Mouse (Mus musculus) stomach, embryonic 16.5 days (tissue): Measurements from ENCODE around the gene Lrrc4c. TPM values are rescaled to one million over a fixed set of nuclear protein-coding genes. Genes with fewer than 3 reads are reported as not detected.

Source experiments
- ATAC-seq: fragments of 200-750 bp; cut with Nextera tagmentation; 2 replicates; pipeline ENCODE4 v1.8.0; 2017; ENCODE audit warnings: moderate number of reproducible peaks, moderate TSS enrichment; ENCODE audit not compliant: insufficient read depth, low FRiP score
- H3K27ac ChIP-seq: fragments of 300-500 bp; sonication (generic); 2 replicates; pipeline ENCODE4 v1.5.1; 2014; ENCODE audit warnings: low read length
- H3K27me3 ChIP-seq: fragments of 300-500 bp; sonication (generic); 2 replicates; pipeline ENCODE4 v1.6.1; 2014; ENCODE audit warnings: low read length, control low read depth, mixed read lengths; ENCODE audit not compliant: control insufficient read depth, insufficient read depth
- H3K36me3 ChIP-seq: fragments of 300-500 bp; sonication (generic); 2 replicates; pipeline ENCODE4 v1.6.1; 2014; ENCODE audit warnings: low read length; ENCODE audit not compliant: control insufficient read depth, insufficient read depth
- H3K4me1 ChIP-seq: fragments of 300-500 bp; sonication (generic); 2 replicates; pipeline ENCODE4 v1.6.1; 2014; ENCODE audit warnings: low read length, control low read depth, mixed read lengths; ENCODE audit not compliant: control insufficient read depth, insufficient read depth
- H3K4me2 ChIP-seq: fragments of 300-500 bp; sonication (generic); 2 replicates; pipeline ENCODE4 v1.6.1; 2014; ENCODE audit warnings: low read depth, low read length, mixed read lengths
- H3K4me3 ChIP-seq: fragments of 300-500 bp; sonication (generic); replicated peaks from 2 replicates; pipeline ENCODE4 v1.5.1; 2014; ENCODE audit warnings: mild to moderate bottlenecking, low read length
- H3K9ac ChIP-seq: fragments of 300-500 bp; sonication (generic); 2 replicates; pipeline ENCODE4 v1.6.1; 2014; ENCODE audit warnings: low read length
- H3K9me3 ChIP-seq: fragments of 300-500 bp; sonication (generic); replicated peaks from 2 replicates; pipeline ENCODE4 v1.6.1; 2016; ENCODE audit warnings: low read length, control low read depth; ENCODE audit not compliant: control insufficient read depth
- WGBS: fragments of 180-500 bp; shearing (Covaris S2); extraction: QIAGEN DNeasy Blood & Tissue Kit; methylation state at CpG from one replicate; pipeline ENCODE4 v1.1.7; 2014; 5-methylcytosine and 5-hydroxymethylcytosine counted together
- polyA plus RNA-seq: library from polyadenylated mRNA; unstranded; fragments of >200 nt; fragmentation: Nextera tagmentation; extraction: Ambion mirVana; gene quantifications from 2 replicates; pipeline ENCODE4 v1.2.1, GENCODE M21; 2015

Lrrc4c gene
- polyA plus RNA-seq, 1 experiment from 2014 or later: 3.9 TPM

- WGBS: 82% methylated on average over 5 of the region's 5 CpGs
- Histone ChIP-seq H3K4me3 (no peak overlapping the region), H3K4me2 (no peak overlapping the region), H3K36me3 (no peaks in the 10 kb centered on the region), H3K4me1 (no peaks in the 10 kb centered on the region), H3K27me3 (no peaks in the 10 kb centered on the region), H3K27ac (no peak overlapping the region), H3K9ac (no peak overlapping the region), H3K9me3 (no peaks in the 10 kb centered on the region)
- no peak for ATAC-seq
These were observed 719.2 kb downstream of the Lrrc4c start for GRCm38 (mm10) chr2:97037024-97037814.

DNA sequence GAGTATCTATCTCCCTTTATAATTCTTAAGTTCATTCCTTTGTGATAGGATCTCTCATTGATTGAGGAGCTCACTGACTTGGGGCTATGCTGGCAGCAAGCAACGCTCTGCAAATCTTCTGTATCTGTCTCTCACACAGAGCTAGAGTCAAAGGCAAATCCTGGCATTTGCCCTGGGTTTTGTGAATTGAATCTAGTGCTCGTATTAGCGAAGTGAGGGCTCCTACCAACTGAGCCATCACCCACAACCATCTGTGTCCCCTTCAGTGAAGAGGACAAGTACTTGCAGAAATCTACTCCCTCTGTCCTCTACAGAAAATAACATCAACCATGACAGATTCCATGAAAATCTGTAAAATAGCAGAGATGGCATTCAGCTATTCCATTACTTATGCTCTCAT lies 726.0 kb downstream of the Lrrc4c start:
- 72% methylated on average over 3 of the region's 3 CpGs for WGBS

DNA sequence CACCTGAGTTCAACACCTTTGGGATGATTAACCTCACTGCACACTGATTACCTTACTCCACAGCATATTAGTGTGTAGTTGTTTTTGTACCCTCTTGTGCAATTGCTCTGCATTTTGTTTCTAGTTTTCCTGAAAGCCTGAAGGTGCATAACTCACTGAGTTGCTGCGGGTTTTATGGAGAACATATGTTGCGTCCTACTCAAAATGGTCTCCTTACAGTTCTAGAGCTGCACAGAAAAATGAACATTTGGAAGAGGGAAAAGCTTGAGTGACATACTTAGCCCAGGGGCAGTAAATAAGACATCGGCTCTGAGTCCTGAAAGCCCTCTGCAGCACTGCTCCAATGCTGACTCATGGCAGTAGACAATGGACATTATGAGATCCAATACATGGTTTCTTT lies 727.7 kb downstream of the Lrrc4c start:
- Histone ChIP-seq H3K9ac (no peak overlapping the region), H3K27ac (no peak overlapping the region), H3K9me3 (no peaks in the 10 kb centered on the region), H3K27me3 (no peaks in the 10 kb centered on the region), H3K4me2 (no peak overlapping the region), H3K4me3 (no peak overlapping the region), H3K4me1 (no peaks in the 10 kb centered on the region), H3K36me3 (no peaks in the 10 kb centered on the region)
- WGBS: 87% methylated on average over 3 of the region's 3 CpGs
- ATAC-seq: no peak

More for the DNA sequence above, 726.0 kb downstream of the Lrrc4c start:
- Histone ChIP-seq H3K9ac (no peak overlapping the region), H3K4me2 (no peak overlapping the region), H3K4me3 (no peak overlapping the region), H3K9me3 (no peaks in the 10 kb centered on the region), H3K36me3 (no peaks in the 10 kb centered on the region), H3K27ac (no peak overlapping the region), H3K4me1 (no peaks in the 10 kb centered on the region), H3K27me3 (no peaks in the 10 kb centered on the region)
- ATAC-seq: no peak

GRCm38 (mm10) chr2:97080156-97080555 lies 762.2 kb downstream of the Lrrc4c start:
- 26% methylated on average over 1 of the region's 1 CpGs for WGBS
- H3K27ac ChIP-seq: no peak overlapping the region
- H3K9me3 ChIP-seq: no peaks in the 10 kb centered on the region
- H3K4me2 ChIP-seq: no peak overlapping the region
- ATAC-seq: no peak
- no peaks in the 10 kb centered on the region for H3K36me3 ChIP-seq
- no peaks in the 10 kb centered on the region for H3K4me1 ChIP-seq
- no peaks in the 10 kb centered on the region for H3K27me3 ChIP-seq
- no peak overlapping the region for H3K4me3 ChIP-seq
- H3K9ac ChIP-seq: no peak overlapping the region

DNA sequence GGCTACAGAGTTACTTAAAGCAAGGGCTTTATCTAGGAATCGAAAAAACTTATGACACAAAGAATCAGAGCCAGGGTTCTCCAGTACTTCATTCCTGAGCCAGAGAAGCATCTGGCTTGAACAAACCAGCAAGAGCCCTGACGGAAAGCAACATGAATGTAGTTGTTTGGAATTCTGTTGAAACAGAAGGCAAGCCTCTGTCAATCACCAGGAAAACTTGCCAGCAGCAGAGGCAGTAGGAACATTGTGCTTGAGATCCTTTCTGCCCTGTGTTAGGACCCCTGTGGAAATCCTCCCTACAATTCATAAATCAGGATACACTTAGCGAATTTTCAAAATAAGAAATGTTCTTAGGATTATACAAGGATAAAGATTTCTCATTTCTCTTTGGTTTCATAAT lies 780.0 kb downstream of the Lrrc4c start:
- Histone ChIP-seq H3K27ac (no peak overlapping the region), H3K27me3 (no peaks in the 10 kb centered on the region), H3K9ac (no peak overlapping the region), H3K36me3 (no peaks in the 10 kb centered on the region), H3K4me1 (no peaks in the 10 kb centered on the region), H3K4me3 (no peak overlapping the region), H3K4me2 (no peak overlapping the region), H3K9me3 (no peaks in the 10 kb centered on the region)
- 45% methylated on average over 3 of the region's 3 CpGs for WGBS
- no peak for ATAC-seq

DNA sequence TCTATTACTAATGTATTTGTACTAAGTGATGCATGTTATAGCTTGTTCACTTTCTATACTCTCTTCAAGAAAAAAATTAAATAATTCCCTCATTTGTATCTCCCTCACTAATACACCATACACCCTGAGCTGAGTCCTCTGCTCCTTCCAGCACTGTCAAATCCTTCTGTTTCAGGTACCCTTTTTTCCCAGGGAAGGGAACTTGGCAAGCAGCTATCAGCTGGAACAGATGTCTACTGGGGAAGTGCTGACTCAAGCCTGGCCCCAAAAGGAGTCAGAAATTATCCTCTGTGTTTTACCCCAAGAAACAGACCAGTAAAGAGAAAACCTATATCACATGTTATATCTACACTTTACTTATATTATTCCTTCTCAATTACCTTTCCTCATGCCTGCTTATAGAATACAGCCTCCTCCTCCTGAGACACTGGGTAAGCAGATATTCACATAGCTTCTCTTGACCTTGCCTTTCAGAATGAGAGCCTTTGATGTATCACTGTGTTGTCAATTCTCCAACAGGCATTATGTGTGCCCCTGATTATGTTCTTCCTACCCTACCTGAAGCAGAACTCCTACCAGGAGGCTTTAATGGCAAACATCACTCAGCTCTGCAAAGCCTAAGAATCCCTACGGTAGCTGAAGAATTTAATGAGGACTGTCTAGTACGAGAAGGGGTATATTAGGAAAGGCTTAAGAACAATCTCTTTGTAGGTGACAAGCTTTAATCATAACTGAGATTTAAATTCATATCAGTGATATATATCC lies 785.6 kb downstream of the Lrrc4c start:
- H3K4me1 ChIP-seq: no peaks in the 10 kb centered on the region
- H3K9ac ChIP-seq: no peak overlapping the region
- H3K27me3 ChIP-seq: no peaks in the 10 kb centered on the region
- ATAC-seq: no peak
- H3K9me3 ChIP-seq: no peaks in the 10 kb centered on the region
- no peak overlapping the region for H3K4me3 ChIP-seq
- H3K27ac ChIP-seq: no peak overlapping the region
- H3K36me3 ChIP-seq: no peaks in the 10 kb centered on the region
- WGBS: 87% methylated on average over 2 of the region's 2 CpGs
- no peak overlapping the region for H3K4me2 ChIP-seq

GRCm38 (mm10) chr2:97124246-97124645 lies 806.3 kb downstream of the Lrrc4c start:
- Histone ChIP-seq H3K4me2 (no peak overlapping the region), H3K9me3 (no peaks in the 10 kb centered on the region), H3K4me1 (no peaks in the 10 kb centered on the region), H3K4me3 (no peak overlapping the region), H3K9ac (no peak overlapping the region), H3K27ac (no peak overlapping the region), H3K36me3 (no peaks in the 10 kb centered on the region), H3K27me3 (no peaks in the 10 kb centered on the region)
- WGBS: 60% methylated on average over 3 of the region's 3 CpGs
- ATAC-seq: no peak

DNA sequence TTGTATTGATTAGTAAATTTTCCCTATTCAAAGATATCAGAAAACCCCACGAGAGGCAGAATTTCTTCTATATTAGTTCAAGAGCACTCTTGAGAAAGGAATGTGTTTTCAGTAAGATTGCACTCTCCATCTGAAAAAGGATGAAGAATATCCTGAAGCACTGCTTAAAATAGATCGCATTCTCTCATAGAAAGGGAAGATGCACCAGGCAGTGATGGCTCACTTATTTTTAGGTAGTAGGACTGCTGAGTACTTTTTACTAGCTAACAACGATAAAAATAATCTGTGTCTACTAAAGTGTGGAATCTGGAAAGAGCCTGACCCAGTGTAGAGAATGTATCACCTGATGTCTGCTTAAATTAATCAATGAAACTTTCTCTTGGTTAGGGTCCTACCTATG lies 820.5 kb downstream of the Lrrc4c start:
- H3K27me3 ChIP-seq: no peaks in the 10 kb centered on the region
- H3K9ac ChIP-seq: no peak overlapping the region
- H3K27ac ChIP-seq: no peak overlapping the region
- H3K9me3 ChIP-seq: no peaks in the 10 kb centered on the region
- no peaks in the 10 kb centered on the region for H3K4me1 ChIP-seq
- no peak for ATAC-seq
- H3K4me2 ChIP-seq: no peak overlapping the region
- no peak overlapping the region for H3K4me3 ChIP-seq
- WGBS: 85% methylated on average over 3 of the region's 3 CpGs
- H3K36me3 ChIP-seq: no peaks in the 10 kb centered on the region

GRCm38 (mm10) chr2:97151626-97152194 lies 833.7 kb downstream of the Lrrc4c start:
- no peaks in the 10 kb centered on the region for H3K27me3 ChIP-seq
- ATAC-seq: no peak
- no peak overlapping the region for H3K27ac ChIP-seq
- H3K4me2 ChIP-seq: no peak overlapping the region
- H3K4me1 ChIP-seq: no peaks in the 10 kb centered on the region
- no peak overlapping the region for H3K4me3 ChIP-seq
- no peaks in the 10 kb centered on the region for H3K9me3 ChIP-seq
- no peaks in the 10 kb centered on the region for H3K36me3 ChIP-seq
- WGBS: 94% methylated on average over 3 of the region's 3 CpGs
- no peak overlapping the region for H3K9ac ChIP-seq
